ENCODE assay signal across 19 mouse cellular contexts in genomic region chr8:125665183-125665875, GRCm38 (mm10). TPM values are rescaled to one million over a fixed set of nuclear protein-coding genes. Genes with fewer than 3 reads are reported as not detected.
DNase-seq lines count a peak whose midpoint lies in the region; ATAC-seq and TF ChIP-seq lines count a peak whose summit lies in the region.
"Had no signal": no experiment of that assay in that cellular context is flagged by ENCODE, and none has a peak within 500 bp of the region (broad histone marks: within the 10 kb centered on the region; RNA-seq: fewer than 3 reads in every experiment).

No protein-coding gene starts in this region.

- intact Hi-C loops in gastrocnemius, adult 2 months (cut with DNase I) = loop anchor here (5.0 to 10.0 kb wide), 2 partner anchors 93 to 321 kb away; no protein-coding TSS in a partner anchor

- peaks cover 40% of the 10 kb centered on the region for H3K4me1 ChIP-seq in heart, embryonic 16.5 days (ENCODE audit: control insufficient read depth, insufficient read depth, low read length)

- no peak for TF ChIP-seq CTCF in gastrocnemius, adult 2 months (IDR thresholded peaks at IDR 0.05)

- whole genome bisulfite sequencing in heart, embryonic 16.5 days = 57% methylated on average over 8 of the region's 8 CpGs

- no peaks in the 10 kb centered on the region for H3K36me3 ChIP-seq in heart, embryonic 16.5 days (ENCODE audit: control insufficient read depth, insufficient read depth)
- H3K36me3 ChIP-seq: midbrain, embryonic 13.5 days had no signal

- ATAC-seq in heart, embryonic 16.5 days (replicated peaks; ENCODE audit: extremely low read depth, insufficient read depth, low FRiP score) = no peak
- ATAC-seq: forebrain, embryonic 16.5 days; inflammation-experienced regulatory T-cells, adult 6 months; liver, postnatal 0 days; midbrain, embryonic 13.5 days had no signal

- DNase-seq in gastrocnemius, adult 2 months = no peak
- DNase-seq in gastrocnemius, postnatal 4 days (ENCODE audit: low spot score in 2 of 2) = no peak
- DNase-seq in heart, adult 8-10 months (ENCODE audit: low spot score) = no peak
- peak; percentile 41 for DNase-seq in 3T3-L1 (ENCODE audit: low read depth, low spot score)
- DNase-seq in ZHBTc4 (ENCODE audit: low read depth, low spot score) = peak; percentile 89
- no peak for DNase-seq in B cell, adult 2 months
- no peak for DNase-seq in adrenal gland, postnatal 10 days
- DNase-seq: cerebellum, postnatal 25 days; kidney, adult 8-10 months; kidney, postnatal 36 days; layer of hippocampus, adult 9-11 months; liver; liver, postnatal 0 days; thymus, postnatal 4 days had no signal

- H3K4me2 ChIP-seq in heart, embryonic 16.5 days (ENCODE audit: low read depth, low read length) = peak overlapping the region; percentile 52
- H3K4me2 ChIP-seq: midbrain, embryonic 13.5 days had no signal

- peak overlapping the region; percentile 90 for H3K27ac ChIP-seq in gastrocnemius, adult 2 months
- peak overlapping the region; percentile 94 for H3K27ac ChIP-seq in heart, embryonic 16.5 days (ENCODE audit: low read length)
- H3K27ac ChIP-seq: macrophage; midbrain, embryonic 13.5 days had no signal

- no peaks in the 10 kb centered on the region for H3K27me3 ChIP-seq in heart, embryonic 16.5 days (ENCODE audit: control insufficient read depth, insufficient read depth, low read length)

- peak overlapping the region; percentile 38; the same call in 1 of the 2 replicates for H3K9ac ChIP-seq in heart, embryonic 16.5 days (ENCODE audit: low read length)
- H3K9ac ChIP-seq: liver, postnatal 0 days; midbrain, embryonic 13.5 days had no signal

- no peak overlapping the region for H3K4me3 ChIP-seq in gastrocnemius, adult 2 months
- no peak overlapping the region for H3K4me3 ChIP-seq in heart, embryonic 16.5 days (ENCODE audit: low read length)
- H3K4me3 ChIP-seq: midbrain, embryonic 13.5 days had no signal

- H3K9me3 ChIP-seq in heart, embryonic 16.5 days (replicated peaks; ENCODE audit: control insufficient read depth, low read length) = peaks cover 2% of the 10 kb centered on the region; the same call in 1 of the 2 replicates
- H3K9me3 ChIP-seq: midbrain, embryonic 13.5 days had no signal

RNA-seq across cellular contexts. Expression of gene Map10, which starts 4.3 kb away (rescaled TPM):
- 1 to 10 TPM; 2.1 to 3.0 TPM for total RNA-seq in gastrocnemius, adult 2 months (2021)
- 1 to 10 TPM; 5.3 to 6.2 TPM for total RNA-seq in gastrocnemius, postnatal 4 days (2021)
- 6.6 and 6.9 TPM in 2 replicates for polyA plus RNA-seq in heart, embryonic 16.5 days (2015; fragmentation: Nextera tagmentation; extraction: Ambion mirVana)
- 1 to 10 TPM; 4.9 to 7.0 (median 6.4) TPM for total RNA-seq in heart, adult 8-10 months (2022)
- 1 to 10 TPM; 3.4 to 3.5 TPM for total RNA-seq in adrenal gland, postnatal 10 days (2021)

Comparison
In these comparisons a context has a peak if more than half of its experiments do, and no peak if none do; other contexts are left out.
1. DNase-seq: peak in 3T3-L1 (single experiment) and ZHBTc4 (single experiment); none in gastrocnemius, adult 2 months (single experiment), gastrocnemius, postnatal 4 days (0 of 2), heart, adult 8-10 months (single experiment), B cell, adult 2 months (0 of 2) and adrenal gland, postnatal 10 days (single experiment).